Mouse (Mus musculus) forebrain, embryonic 11.5 days (tissue): ENCODE measurements around the gene Numb. TPM values are rescaled to one million over a fixed set of nuclear protein-coding genes. Genes with fewer than 3 reads are reported as not detected.
"Not testable (repeated sequence)": the region's sequence is repeated elsewhere in the genome, so short reads cannot be mapped to it uniquely, and the experiment has no call there.

Source experiments
- ATAC-seq: fragments of 200-750 bp; cut with Nextera tagmentation; replicated peaks from 2 replicates; pipeline ENCODE4 v1.8.0; 2017; ENCODE audit warnings: moderate TSS enrichment; ENCODE audit not compliant: low FRiP score
- DNase-seq: peaks from one replicate; pipeline ENCODE4 v3.0.0-alpha.2; 2017; ENCODE audit warnings: low spot score
- H3K27ac ChIP-seq: fragments of 300-500 bp; sonication (generic); 2 replicates; pipeline ENCODE4 v1.5.1; 2014; ENCODE audit warnings: low read depth, low read length
- H3K27me3 ChIP-seq: fragments of 300-500 bp; sonication (generic); 2 replicates; pipeline ENCODE4 v1.6.1; 2014; ENCODE audit warnings: mild to moderate bottlenecking, low read length, mixed read lengths; ENCODE audit not compliant: control insufficient read depth, insufficient read depth
- H3K36me3 ChIP-seq: fragments of 300-500 bp; sonication (generic); 2 replicates; pipeline ENCODE4 v1.6.1; 2014; ENCODE audit warnings: mild to moderate bottlenecking, low read length, moderate library complexity, mixed read lengths; ENCODE audit not compliant: control insufficient read depth, insufficient read depth
- H3K4me1 ChIP-seq: fragments of 300-500 bp; sonication (generic); replicated peaks from 2 replicates; pipeline ENCODE4 v1.6.1; 2014; ENCODE audit warnings: low read length, mixed read lengths; ENCODE audit not compliant: control insufficient read depth, insufficient read depth
- H3K4me2 ChIP-seq: fragments of 300-500 bp; sonication (generic); 2 replicates; pipeline ENCODE4 v1.6.1; 2014; ENCODE audit warnings: low read depth, mild to moderate bottlenecking, low read length, moderate library complexity, mixed read lengths; ENCODE audit not compliant: severe bottlenecking
- H3K4me3 ChIP-seq: fragments of 300-500 bp; sonication (generic); 2 replicates; pipeline ENCODE4 v1.5.1; 2014; ENCODE audit warnings: low read depth, low read length
- H3K9ac ChIP-seq: fragments of 300-500 bp; sonication (generic); 2 replicates; pipeline ENCODE4 v1.6.1; 2014; ENCODE audit warnings: low read length
- H3K9me3 ChIP-seq: fragments of 300-500 bp; sonication (generic); 2 replicates; pipeline ENCODE4 v1.6.1; 2016; ENCODE audit warnings: low read length, mixed read lengths; ENCODE audit not compliant: control insufficient read depth
- WGBS: fragments of 180-500 bp; shearing (Covaris S2); extraction: QIAGEN DNeasy Blood & Tissue Kit; methylation state at CpG from one replicate; pipeline ENCODE4 v1.1.7; 2014; 5-methylcytosine and 5-hydroxymethylcytosine counted together
- polyA plus RNA-seq: library from polyadenylated mRNA; unstranded; fragments of >200 nt; fragmentation: Nextera tagmentation; extraction: Ambion mirVana; gene quantifications from 2 replicates; pipeline ENCODE4 v1.2.1, GENCODE M21; 2014

The Numb gene
- polyA plus RNA-seq, 1 experiment from 2014 or later = 34.4 TPM

GRCm38 (mm10) chr12:83949043-83949442 lies 27.3 kb upstream of the Numb start:
- H3K4me1 ChIP-seq = peaks cover 7% of the 10 kb centered on the region
- DNase-seq (no peak), ATAC-seq (no peak)
- H3K27ac ChIP-seq = no peak overlapping the region
- no peak overlapping the region for H3K9ac ChIP-seq
- WGBS = 83% methylated on average over 4 of the region's 4 CpGs
- H3K4me2 ChIP-seq = no peak overlapping the region
- H3K9me3 ChIP-seq = no peaks in the 10 kb centered on the region
- H3K4me3 ChIP-seq = no peak overlapping the region
- no peaks in the 10 kb centered on the region for H3K27me3 ChIP-seq
- peaks cover 3% of the 10 kb centered on the region; the same call in 1 of the 2 replicates for H3K36me3 ChIP-seq

DNA sequence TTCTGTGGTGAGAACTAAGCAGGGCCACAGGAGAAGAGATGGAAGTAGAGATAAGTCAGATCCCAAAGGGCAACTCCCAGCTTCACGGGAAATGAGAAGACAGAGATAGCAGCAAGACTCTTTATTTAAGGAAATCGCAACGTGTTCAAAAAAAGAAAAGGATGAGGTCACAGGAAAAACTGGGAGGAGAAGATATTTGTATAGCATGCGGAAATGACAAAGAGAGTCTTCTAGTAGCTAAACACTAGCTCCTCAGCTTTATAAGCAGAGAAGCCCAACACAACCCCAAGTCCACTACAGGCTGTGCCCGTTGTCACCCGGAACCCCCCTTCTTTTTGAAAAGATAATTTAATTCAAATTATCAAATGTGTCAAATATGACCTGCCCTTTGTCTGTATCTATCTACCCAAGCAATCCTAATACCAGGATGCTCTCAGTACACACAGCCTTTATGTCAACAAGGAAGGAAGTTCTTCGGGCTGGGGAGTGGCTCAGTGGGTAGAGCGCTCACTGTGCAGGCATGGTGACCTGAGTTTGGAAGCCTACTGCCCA lies 25.6 kb upstream of the Numb start:
- H3K9ac ChIP-seq = no peak overlapping the region
- H3K36me3 ChIP-seq = no peaks in the 10 kb centered on the region
- H3K4me1 ChIP-seq = peaks cover 3% of the 10 kb centered on the region
- H3K27me3 ChIP-seq = no peaks in the 10 kb centered on the region
- H3K4me2 ChIP-seq = no peak overlapping the region
- H3K27ac ChIP-seq = no peak overlapping the region
- no peaks in the 10 kb centered on the region for H3K9me3 ChIP-seq
- DNase-seq (no peak), ATAC-seq (no peak)
- H3K4me3 ChIP-seq = no peak overlapping the region
- WGBS = 90% methylated on average over 8 of the region's 8 CpGs

DNA sequence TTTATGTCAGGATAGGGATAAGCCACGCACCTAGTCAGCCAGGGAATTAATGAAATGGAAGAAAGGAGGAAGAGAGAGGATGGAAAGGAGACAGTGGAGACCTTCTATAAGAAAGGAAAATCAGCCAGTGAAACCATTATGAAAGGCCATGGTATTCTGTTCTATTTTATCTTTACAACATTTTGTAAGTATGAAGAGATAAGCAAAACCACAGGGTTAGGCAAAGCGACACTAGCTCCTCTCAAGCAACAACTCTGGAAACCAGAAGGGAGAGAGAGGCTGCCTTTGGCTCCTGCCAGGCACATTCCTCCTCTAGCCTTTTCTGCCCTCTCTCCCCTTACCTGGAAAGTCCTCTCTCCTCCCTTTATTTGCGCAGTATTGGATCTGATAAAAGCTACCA lies 20.2 kb upstream of the Numb start:
- no peak overlapping the region for H3K27ac ChIP-seq
- H3K4me3 ChIP-seq = no peak overlapping the region
- H3K9me3 ChIP-seq = no peaks in the 10 kb centered on the region
- no peaks in the 10 kb centered on the region for H3K4me1 ChIP-seq
- H3K4me2 ChIP-seq = no peak overlapping the region
- no peak for ATAC-seq
- 79% methylated on average over 3 of the region's 3 CpGs for WGBS
- no peaks in the 10 kb centered on the region for H3K27me3 ChIP-seq
- no peaks in the 10 kb centered on the region for H3K36me3 ChIP-seq
- DNase-seq = no peak
- no peak overlapping the region for H3K9ac ChIP-seq

DNA sequence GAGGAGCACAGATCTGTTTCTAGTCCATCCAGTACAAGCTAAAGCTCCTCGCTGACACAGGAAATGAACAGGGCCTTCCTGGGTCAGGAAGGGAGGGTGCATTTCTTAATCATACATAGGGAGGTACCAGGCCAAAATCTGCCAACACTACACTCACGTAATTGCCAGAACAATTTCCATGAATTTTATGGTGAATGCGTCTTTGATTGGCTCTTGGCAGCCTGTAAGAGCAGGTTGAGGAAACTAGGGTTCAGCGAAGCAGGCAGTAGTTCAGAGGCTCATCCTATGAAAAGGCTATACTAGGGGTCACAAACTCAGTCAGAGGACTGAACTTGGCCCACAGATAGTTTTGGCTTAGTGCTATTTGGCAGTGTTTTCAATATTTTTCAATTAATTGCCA lies 18.3 kb upstream of the Numb start:
- no peak for DNase-seq
- ATAC-seq = no peak
- Histone ChIP-seq H3K9me3 (no peaks in the 10 kb centered on the region), H3K4me1 (no peaks in the 10 kb centered on the region), H3K4me2 (no peak overlapping the region), H3K27ac (no peak overlapping the region), H3K27me3 (no peaks in the 10 kb centered on the region), H3K4me3 (no peak overlapping the region), H3K9ac (no peak overlapping the region), H3K36me3 (no peaks in the 10 kb centered on the region)
- 60% methylated on average over 4 of the region's 4 CpGs for WGBS

DNA sequence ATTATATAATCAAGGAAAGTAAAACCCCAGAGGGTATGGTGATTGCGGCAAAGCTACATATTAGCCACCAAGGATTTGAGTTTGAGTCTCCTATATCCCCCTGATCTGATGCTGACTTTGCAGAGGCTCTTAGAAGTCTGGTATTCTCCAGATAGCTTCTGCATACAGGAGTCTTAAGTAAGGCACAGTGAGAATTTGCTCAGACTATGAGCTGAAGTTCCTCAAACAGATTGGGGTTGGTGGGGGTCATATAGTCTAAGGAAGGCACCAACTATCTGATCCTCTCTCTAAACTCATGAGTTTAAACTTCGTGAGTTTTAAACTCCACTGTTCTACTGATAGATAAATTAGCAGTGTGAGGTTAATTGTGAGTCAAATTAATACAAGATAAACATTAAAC lies 17.6 kb upstream of the Numb start:
- H3K4me1 ChIP-seq = no peaks in the 10 kb centered on the region
- H3K4me2 ChIP-seq = no peak overlapping the region
- DNase-seq (no peak), ATAC-seq (no peak)
- H3K27ac ChIP-seq = no peak overlapping the region
- H3K9ac ChIP-seq = no peak overlapping the region
- 71% methylated on average over 2 of the region's 2 CpGs for WGBS
- no peaks in the 10 kb centered on the region; the same call in 1 of the 2 replicates for H3K9me3 ChIP-seq
- no peak overlapping the region for H3K4me3 ChIP-seq
- no peaks in the 10 kb centered on the region for H3K36me3 ChIP-seq
- H3K27me3 ChIP-seq = no peaks in the 10 kb centered on the region

DNA sequence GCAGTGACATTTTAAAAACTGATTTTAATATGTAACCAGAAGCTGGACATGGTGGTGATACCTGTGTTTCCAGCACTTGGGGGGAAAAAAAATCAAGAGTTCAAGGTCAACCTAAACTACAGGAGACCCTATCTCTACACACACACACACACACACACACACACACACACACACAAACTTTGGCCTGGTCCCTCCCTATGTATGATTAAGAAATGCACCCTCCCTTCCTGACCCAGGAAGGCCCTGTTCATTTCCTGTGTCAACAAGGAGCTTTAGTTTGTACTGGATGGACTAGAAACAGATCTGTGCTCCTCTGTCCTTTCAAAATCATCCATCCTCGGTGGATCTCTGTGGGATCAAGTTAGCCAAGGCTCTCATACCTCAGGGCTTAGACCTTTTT lies 16.9 kb upstream of the Numb start:
- DNase-seq, H3K36me3 ChIP-seq, H3K9me3 ChIP-seq, ATAC-seq, H3K4me2 ChIP-seq, H3K27ac ChIP-seq, H3K4me3 ChIP-seq, H3K27me3 ChIP-seq, H3K9ac ChIP-seq, H3K4me1 ChIP-seq: not testable (repeated sequence)
- WGBS = 43% methylated on average over 1 of the region's 1 CpGs

DNA sequence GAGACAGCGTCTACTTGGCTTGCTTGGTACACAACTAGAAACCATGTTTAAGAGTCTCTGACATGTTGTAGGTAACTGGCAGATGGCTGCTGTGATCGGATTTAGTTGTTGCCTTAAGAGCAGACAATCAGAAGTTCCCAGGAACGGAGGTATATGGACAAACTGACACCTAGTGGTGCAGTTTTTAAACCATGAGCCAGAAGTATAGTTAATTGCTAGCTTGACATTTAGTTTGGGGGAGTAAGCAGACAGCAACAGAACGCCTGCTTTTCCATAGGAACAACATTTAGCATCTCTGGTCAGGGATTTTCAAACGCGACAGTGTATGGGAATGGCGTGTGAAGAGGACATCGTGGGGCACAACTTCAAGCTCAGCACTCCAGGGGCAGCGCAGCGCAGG lies 15.9 kb upstream of the Numb start:
- H3K27ac ChIP-seq = no peak overlapping the region
- H3K9me3 ChIP-seq = no peaks in the 10 kb centered on the region; the same call in 1 of the 2 replicates
- H3K4me3 ChIP-seq = no peak overlapping the region
- ATAC-seq = no peak
- H3K36me3 ChIP-seq = no peaks in the 10 kb centered on the region
- H3K4me2 ChIP-seq = no peak overlapping the region
- H3K27me3 ChIP-seq = no peaks in the 10 kb centered on the region
- H3K9ac ChIP-seq = no peak overlapping the region
- WGBS = 77% methylated on average over 10 of the region's 10 CpGs
- DNase-seq = no peak
- H3K4me1 ChIP-seq = no peaks in the 10 kb centered on the region

GRCm38 (mm10) chr12:83929186-83929804 lies 7.6 kb upstream of the Numb start:
- H3K27me3 ChIP-seq = no peaks in the 10 kb centered on the region
- no peak for DNase-seq
- no peaks in the 10 kb centered on the region; the same call in 1 of the 2 replicates for H3K9me3 ChIP-seq
- no peak overlapping the region for H3K4me2 ChIP-seq
- H3K4me1 ChIP-seq = no peaks in the 10 kb centered on the region
- no peaks in the 10 kb centered on the region for H3K36me3 ChIP-seq
- H3K27ac ChIP-seq = no peak overlapping the region
- H3K4me3 ChIP-seq = no peak overlapping the region
- no peak overlapping the region for H3K9ac ChIP-seq
- WGBS = 51% methylated on average over 2 of the region's 2 CpGs
- no peak for ATAC-seq

DNA sequence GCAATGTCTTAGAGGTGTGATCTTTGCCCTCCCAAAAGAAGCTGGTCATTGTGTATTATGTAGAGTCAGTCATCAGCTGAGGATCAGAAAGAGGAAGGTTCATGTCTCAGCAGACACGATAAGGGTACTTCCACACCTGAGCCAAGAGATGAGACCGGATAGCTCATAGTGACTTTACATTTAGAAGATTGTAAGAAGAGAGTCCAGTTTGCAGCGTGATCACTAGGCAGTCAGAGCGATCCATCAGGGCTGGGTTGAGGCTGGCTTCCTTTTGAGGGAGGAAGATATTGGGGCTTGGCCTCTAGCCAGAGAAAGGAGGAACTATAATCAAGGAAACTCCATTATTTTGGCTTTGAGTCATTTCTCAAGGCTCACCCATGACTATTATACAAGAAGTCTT lies 6.0 kb upstream of the Numb start:
- Histone ChIP-seq H3K4me2 (no peak overlapping the region), H3K36me3 (no peaks in the 10 kb centered on the region), H3K4me3 (no peak overlapping the region), H3K9ac (no peak overlapping the region), H3K9me3 (no peaks in the 10 kb centered on the region), H3K27ac (no peak overlapping the region), H3K27me3 (no peaks in the 10 kb centered on the region), H3K4me1 (peaks cover 2% of the 10 kb centered on the region; the same call in 1 of the 2 replicates)
- no peak for ATAC-seq
- DNase-seq = no peak
- WGBS = 88% methylated on average over 4 of the region's 4 CpGs
